Mouse (Mus musculus) layer of hippocampus, postnatal 25 days (tissue): Measurements from ENCODE around the gene Ager. TPM values are rescaled to one million over a fixed set of nuclear protein-coding genes. Genes with fewer than 3 reads are reported as not detected.
A peak's percentile ranks its signal among the peaks of the same experiment; 100 is the strongest.

Experiments
- DNase-seq, 2 experiments: peaks; one replicate each; pipeline ENCODE4 v3.0.0; 2022; ENCODE audit warnings: mixed read lengths in 2 of 2, low spot score in 1 of 2; ENCODE audit errors: extremely low spot score in 1 of 2
- total RNA-seq, 2 experiments: library from RNA; stranded (reverse); gene quantifications; 2 replicates each; pipeline ENCODE4 v1.2.3; 2021

Ager gene
- total RNA-seq, 2 experiments from 2014 or later: 0.94 to 1.1 TPM

- peak; percentile 86 to 99 for DNase-seq
Measured at GRCm38 (mm10) chr17:34603375-34604060, 5.9 kb downstream of the Ager start, which contains the start of gene Rnf5. Rnf5 (minus strand) TSS chr17:34603690.

DNA sequence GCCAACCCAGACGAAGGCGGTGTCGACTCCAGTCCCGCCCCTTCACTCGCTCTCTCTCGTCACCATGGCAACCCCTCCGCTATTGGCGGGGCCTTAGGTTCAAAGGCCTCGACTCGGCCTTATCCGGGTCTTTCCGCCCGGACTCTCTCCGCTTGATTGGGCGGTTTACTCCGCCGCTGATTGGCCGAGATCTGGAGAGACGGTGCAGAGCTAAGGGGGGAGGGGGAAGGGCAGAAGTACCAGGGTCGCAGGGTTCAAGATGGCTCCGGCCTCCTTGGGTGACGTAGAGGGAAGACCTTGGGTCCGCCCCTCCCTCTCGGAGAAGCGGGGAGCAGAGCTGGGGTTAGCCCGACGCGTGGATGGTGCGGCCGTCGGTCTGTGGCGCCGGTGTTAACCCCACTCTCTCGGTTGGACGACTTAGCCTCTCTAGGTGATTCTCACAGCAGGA is 6.4 kb downstream of the Ager start, which contains the start of gene Agpat1:
TSS of gene Agpat1 (plus strand) at position 202 of the 448 bp plus-strand sequence.
- peak; percentile 86 to 88 for DNase-seq

DNA sequence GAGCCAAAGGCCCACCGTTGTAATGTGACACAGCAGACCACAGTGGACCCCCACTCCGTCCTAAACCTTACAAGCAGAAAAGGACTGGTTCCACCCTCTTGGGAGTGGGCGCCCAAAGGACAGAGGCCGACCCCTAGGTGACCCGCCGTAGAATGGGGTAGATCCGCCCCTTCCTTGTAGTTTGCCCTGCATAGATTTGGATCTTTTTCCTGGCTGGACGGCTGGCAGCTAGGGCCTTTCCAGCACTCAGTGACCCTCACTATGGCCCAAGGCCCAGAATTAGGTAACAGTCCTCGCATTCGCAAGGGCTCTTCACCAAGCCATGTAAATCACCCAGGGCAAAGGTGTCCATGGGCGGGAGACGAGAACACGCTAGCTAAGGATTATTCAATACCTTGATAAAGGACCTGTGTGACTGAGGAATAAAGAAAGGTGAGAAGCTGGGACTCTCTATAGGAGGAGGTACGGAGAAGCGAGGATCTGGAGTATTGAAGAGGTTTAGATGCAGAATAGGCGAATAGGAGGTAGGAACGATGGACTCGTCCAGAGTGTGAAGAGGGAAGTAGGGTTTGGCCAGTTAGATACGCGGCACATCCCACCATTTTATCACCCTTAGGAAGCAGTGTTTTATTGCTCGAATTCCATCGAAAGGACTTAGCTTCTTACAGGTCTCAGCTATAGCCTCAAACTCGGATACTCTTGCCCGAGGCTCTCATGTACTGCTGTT is 7.0 kb downstream of the Ager start:
- no peak for DNase-seq

DNA sequence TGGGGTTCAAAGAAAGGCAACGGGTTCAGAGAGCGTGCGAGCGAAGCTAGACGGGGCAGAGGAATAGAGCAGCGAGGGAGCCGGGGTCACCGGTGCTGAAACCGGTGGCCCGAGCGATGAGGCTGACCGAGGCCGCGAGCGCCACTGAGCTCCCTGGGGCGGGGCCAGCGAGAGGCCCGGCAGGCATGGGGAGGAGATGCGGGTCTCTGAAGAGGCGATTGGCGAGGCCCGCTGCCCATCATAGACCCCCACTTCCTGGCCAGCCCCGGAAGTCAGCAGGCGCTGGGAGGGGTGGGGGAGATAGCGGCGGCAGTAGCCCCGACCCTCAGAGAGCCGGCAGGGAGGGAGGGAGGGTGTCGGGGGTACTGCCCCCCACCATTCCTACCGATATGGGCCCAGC is 7.9 kb downstream of the Ager start:
- peak; percentile 93 to 97 for DNase-seq

- no peak for DNase-seq
Measured at GRCm38 (mm10) chr17:34606186-34607039, 8.8 kb downstream of the Ager start.

DNA sequence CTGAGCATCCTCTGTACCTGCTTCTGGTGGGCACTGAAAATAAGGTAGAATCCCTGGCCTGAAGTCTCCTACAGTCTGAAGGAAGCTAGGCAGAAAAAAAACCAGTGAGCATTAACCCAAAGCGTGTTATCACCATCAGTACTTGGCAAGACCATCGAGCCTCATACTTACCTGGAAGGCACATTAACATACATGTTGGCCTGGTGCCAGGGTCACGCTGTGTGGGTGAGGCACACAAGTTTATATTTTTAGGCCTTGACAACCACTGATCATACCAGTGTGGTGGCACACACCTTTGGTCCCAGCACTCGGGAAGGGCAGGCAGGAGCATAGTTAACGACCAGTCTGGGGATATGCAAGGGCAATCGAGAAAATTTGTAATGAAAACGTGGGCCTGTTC is 10.3 kb downstream of the Ager start:
- DNase-seq: no peak

DNA sequence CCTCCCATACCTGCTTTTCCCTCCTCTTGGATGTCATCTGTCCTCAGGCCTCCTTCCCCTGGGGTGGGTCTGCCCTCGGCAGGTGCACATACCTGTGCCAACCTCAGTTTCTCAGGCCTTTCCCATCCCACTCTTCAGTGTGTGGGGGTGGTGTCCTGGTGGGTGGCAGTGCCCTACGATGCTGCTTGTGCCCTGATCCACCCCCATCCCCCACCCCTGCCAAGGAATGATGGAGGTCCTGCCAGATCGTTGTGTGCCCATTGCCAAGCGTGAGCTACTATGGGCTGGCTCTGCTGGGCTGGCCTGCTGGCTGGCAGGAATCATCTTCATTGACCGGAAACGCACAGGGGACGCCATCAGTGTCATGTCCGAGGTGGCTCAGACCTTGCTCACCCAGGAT is 13.4 kb downstream of the Ager start:
- DNase-seq: no peak

DNA sequence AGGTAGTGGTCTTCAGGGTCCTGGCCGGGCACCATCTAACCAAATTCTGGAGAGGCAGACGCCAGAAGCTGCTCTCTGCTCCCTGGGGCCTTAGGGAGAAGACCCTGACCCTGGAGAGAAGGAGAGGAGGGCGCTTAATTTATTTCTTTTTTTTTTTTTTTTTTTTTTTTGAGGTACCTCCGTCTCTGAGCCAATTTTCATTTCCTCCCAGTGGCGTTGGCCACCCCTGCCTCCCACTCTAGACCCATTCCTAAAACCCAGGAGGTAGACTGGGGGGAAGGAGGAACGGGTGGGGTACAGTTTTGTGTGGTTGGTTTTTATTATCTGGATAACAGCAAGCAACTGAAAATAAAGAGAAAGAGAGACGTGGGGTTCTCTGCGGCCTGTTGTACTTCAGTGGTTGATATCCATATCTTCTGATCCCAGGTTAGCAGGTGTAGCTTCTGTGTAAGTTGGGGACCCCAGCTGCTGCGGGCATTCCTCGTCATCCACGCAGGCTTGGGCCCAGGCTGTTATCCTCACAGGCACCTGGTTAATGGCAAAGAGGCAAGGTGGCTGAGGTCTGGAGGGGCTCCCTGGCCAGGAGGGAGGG is 15.5 kb downstream of the Ager start:
- no peak for DNase-seq

DNA sequence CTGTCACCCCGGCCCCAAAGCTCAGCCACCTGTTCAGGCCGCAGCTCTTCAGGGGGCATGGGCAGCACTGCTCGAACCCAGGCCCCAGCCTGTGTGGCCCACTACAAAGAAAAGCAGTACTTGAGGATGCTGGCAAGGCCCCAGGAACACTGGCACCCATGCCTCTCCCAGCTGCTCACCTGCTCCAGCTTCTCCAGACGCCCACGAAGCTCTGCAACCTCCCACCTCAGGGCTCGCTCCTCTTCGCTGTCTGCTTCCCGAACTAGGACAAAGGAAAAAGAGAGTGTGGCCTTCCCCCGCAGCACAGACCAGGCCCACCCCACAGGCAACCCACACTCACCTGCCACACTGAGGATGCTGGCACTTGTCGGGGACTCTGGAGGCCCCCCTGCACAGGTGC is 16.2 kb downstream of the Ager start:
- DNase-seq: no peak

DNA sequence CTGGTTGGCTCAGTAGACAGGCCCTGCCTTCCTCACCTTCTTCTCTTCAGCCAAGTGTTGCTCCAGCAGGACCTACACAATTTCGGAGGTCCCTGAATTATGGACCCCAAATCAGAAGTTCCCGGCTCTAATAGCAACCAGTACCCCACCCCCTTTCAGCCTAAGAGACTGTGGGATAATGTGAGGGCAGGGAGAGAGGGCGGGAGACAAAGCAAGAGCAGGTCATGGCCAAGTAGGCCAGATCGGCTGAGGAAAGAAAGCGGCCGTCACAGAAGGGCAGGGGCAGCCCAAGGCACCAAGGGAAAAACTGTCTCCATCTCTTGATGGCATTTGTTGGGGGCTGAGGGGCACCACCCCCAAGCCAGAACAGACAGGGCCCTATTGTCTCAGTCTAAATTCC is 18.2 kb downstream of the Ager start, which contains the start of gene Egfl8:
TSS of gene Egfl8 (minus strand) at position 101 of the 400 bp plus-strand sequence.
- no peak for DNase-seq

DNA sequence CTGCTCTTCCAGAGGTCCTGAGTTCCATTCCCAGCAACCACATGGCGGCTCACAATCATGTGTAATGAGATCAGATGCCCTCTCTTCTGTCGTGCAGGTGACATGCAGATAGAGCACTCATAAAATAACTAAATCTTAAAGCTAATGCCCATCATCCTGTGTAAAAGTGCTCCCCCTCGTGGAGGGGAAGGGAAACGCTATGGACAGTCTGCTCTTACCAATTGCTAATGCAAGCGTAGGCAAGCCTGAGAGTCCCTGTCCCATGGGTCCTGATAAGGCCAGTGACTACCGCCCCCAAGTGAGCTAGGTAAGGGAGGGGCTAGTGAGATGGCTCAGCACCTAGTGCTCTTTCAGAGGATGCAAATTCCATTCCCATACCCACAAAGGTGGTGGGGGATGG is 21.3 kb downstream of the Ager start:
- peak in 1 of 2 experiments; percentile 77 for DNase-seq

GRCm38 (mm10) chr17:34621006-34621405 is 23.3 kb downstream of the Ager start:
- no peak for DNase-seq

GRCm38 (mm10) chr17:34623161-34623560 is 25.5 kb downstream of the Ager start:
- no peak for DNase-seq

- no peak for DNase-seq
Measured at GRCm38 (mm10) chr17:34624981-34625380, 27.3 kb downstream of the Ager start.

DNA sequence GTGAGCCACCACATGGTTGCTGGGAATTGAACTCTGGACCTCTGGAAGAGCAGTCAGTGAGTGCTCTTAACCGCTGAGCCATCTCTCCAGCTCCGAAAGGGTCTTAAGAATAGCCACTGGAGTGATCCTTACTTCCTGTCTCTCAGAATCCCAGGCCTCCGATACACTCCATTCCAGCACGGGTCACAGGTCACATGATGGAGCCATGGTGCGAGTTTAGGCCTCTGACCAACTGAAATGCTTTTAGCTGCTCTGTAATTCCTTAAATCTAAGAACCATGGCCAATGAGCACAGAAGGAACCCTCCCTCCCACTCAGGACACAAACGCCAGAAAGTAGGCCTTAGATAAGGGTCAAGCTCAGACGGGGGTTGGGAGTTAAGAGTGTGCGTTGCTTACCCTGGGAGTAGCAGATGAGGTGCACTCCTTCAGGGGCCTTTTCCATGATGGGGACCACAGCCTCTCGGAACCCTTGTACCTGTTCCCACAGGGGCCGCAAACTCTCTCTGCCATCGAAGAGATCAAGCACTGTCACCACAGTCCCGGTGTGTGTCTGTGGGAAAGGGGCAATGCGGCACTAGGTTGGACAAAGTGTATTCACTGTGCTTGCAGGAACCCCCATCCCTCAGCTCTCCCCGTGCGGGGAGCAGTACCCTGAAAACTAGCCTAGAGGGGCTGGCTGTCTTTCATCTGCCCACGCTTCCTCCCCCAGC is 28.6 kb downstream of the Ager start:
- DNase-seq: no peak

DNA sequence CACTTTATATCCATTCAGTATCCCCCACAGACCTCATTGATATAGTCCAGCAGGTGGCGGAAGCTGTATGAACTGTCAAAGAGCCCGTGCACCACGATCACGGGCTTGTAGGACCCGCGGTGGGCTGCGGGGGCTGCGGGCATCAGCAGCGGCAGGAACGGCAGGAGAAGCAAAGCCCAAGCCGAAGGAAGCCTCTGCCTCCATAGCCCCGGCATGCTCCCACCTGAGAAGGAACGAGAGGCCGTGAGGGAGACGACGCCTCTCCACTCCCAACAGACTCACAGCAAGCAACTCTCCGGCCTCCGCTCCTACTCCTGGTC is 29.1 kb downstream of the Ager start:
- DNase-seq: no peak

GRCm38 (mm10) chr17:34627093-34627942 is 29.7 kb downstream of the Ager start:
- DNase-seq: peak; percentile 65 to 70

- no peak for DNase-seq
Measured at GRCm38 (mm10) chr17:34627943-34628643, 30.4 kb downstream of the Ager start, which contains the start of gene Ppt2. Ppt2 (minus strand) TSS chr17:34628510.
